Mouse (Mus musculus) bone marrow, adult 2 months (tissue): Measurements from ENCODE around the gene Herc3.

ENCODE experiments used
- CTCF ChIP-seq: fragments of 200-500 bp; IDR thresholded peaks from 2 replicates; pipeline ENCODE4 v1.5.1; 2011; ENCODE audit warnings: low read length, control low read depth; ENCODE audit not compliant: control insufficient read depth, insufficient read depth
- POLR2A ChIP-seq: fragments of 200-500 bp; IDR thresholded peaks from 2 replicates; pipeline ENCODE4 v1.6.1; 2011; ENCODE audit warnings: low read depth, mild to moderate bottlenecking, control low read depth, low read length, borderline replicate concordance; ENCODE audit not compliant: control insufficient read depth

DNA sequence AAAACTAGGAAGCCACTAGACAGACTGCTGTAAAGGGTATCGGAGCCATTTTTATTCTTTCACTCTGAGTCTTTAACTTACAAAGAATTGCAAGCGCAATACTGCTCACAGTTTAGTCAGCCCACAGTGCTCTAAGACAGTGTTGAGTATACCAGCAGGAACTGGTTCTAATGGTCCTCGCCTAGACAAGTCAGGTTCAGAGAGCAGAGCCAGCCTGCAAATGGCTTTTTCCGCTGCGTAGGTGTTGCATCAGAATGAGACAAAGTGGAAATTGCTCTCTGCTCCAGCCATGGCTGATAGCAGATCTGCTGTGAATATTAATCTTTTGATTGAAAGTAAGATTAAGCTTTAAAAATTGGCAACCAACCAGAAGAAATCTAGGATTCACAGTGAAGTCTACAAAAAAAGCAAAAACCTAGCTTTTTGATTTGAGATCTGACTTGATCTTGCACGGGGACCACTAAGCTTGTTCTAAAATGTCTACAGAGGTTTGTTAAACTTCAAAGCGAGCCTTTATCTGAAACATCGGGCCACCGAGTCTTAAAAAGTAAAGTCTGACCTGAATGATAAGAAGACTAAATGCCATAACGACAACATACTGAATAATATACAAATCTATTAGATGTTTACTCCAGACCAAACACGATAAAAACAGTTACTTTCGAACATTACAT, 101.4 kb downstream of the Herc3 start:
- TF ChIP-seq POLR2A (no peak), CTCF (no peak)
